Comparison of ENCODE assay signal across 16 mouse cellular contexts in the genomic region with DNA sequence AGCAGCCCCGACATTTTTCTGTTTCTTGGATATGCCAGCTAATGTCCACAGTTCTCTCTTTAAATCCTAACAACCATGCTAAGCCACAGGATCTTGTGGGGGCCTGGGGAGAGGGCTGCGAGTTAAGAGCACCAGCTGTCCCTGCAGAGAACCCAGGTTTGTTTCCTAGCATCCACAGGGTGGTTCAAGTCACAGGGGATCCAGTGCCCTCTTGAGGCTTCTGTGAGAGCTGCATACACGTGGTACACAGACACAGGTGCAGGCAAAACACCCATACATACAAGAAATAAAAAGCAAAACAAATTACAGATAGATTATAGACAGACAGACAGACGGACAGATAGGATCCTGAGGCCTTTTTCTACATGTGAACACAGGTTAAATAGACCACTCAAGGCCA.
DNase-seq lines count a peak whose midpoint lies in the region; ATAC-seq and TF ChIP-seq lines count a peak whose summit lies in the region.
"Had no signal": no experiment of that assay in that cellular context is flagged by ENCODE, and none has a peak within 500 bp of the region (broad histone marks: within the 10 kb centered on the region; RNA-seq: fewer than 3 reads in every experiment).

No protein-coding gene starts in this region.

- TF ChIP-seq CTCF in hindbrain, postnatal 0 days (IDR thresholded peaks at IDR 0.05; ENCODE audit: low read depth): peak; percentile 53
- TF ChIP-seq CTCF in lung, embryonic 14.5 days (IDR thresholded peaks at IDR 0.05; ENCODE audit: low read depth): peak; percentile 45
- peak; percentile 11 for TF ChIP-seq CTCF in C2C12 (IDR thresholded peaks at IDR 0.05; ENCODE audit: control insufficient read depth, insufficient read depth, insufficient read length)

- intact Hi-C loops in left cerebral cortex, postnatal 4 days (cut with DNase I): no loop called here

- no peak overlapping the region for H3K27ac ChIP-seq in hindbrain, postnatal 0 days
- H3K27ac ChIP-seq in hindbrain, embryonic 14.5 days: no peak overlapping the region
- H3K27ac ChIP-seq in lung, embryonic 14.5 days (ENCODE audit: low read depth): no peak overlapping the region
- no peak overlapping the region for H3K27ac ChIP-seq in heart, embryonic 10.5 days
- H3K27ac ChIP-seq: forebrain, embryonic 13.5 days; kidney, embryonic 15.5 days; liver, embryonic 13.5 days had no signal

- no peak overlapping the region for H3K4me2 ChIP-seq in hindbrain, postnatal 0 days (ENCODE audit: low read depth, low read length)
- H3K4me2 ChIP-seq in hindbrain, embryonic 14.5 days (replicated peaks): no peak overlapping the region
- no peak overlapping the region for H3K4me2 ChIP-seq in lung, embryonic 14.5 days
- H3K4me2 ChIP-seq: forebrain, embryonic 13.5 days; kidney, embryonic 15.5 days; liver, embryonic 13.5 days; midbrain, embryonic 11.5 days had no signal

- ATAC-seq in hindbrain, postnatal 0 days: peak; percentile 33; the same call in 1 of the 2 replicates
- ATAC-seq in hindbrain, embryonic 14.5 days (ENCODE audit: low FRiP score): no peak
- no peak for ATAC-seq in lung, embryonic 14.5 days (ENCODE audit: insufficient read depth)
- ATAC-seq: forebrain, embryonic 13.5 days had no signal

- H3K36me3 ChIP-seq in hindbrain, postnatal 0 days (ENCODE audit: insufficient read depth, low read length): no peaks in the 10 kb centered on the region
- no peaks in the 10 kb centered on the region for H3K36me3 ChIP-seq in hindbrain, embryonic 14.5 days (replicated peaks; ENCODE audit: control insufficient read depth, insufficient read depth)
- no peaks in the 10 kb centered on the region for H3K36me3 ChIP-seq in lung, embryonic 14.5 days (ENCODE audit: insufficient read depth)
- H3K36me3 ChIP-seq in C2C12 (ENCODE audit: control insufficient read depth, insufficient read depth): no peaks in the 10 kb centered on the region
- no peaks in the 10 kb centered on the region for H3K36me3 ChIP-seq in heart, embryonic 10.5 days
- H3K36me3 ChIP-seq: kidney, embryonic 15.5 days; liver, embryonic 13.5 days had no signal

- H3K9ac ChIP-seq in hindbrain, postnatal 0 days (replicated peaks; ENCODE audit: low read length): no peak overlapping the region
- no peak overlapping the region for H3K9ac ChIP-seq in hindbrain, embryonic 14.5 days
- no peak overlapping the region for H3K9ac ChIP-seq in lung, embryonic 14.5 days
- H3K9ac ChIP-seq: forebrain, embryonic 13.5 days; kidney, embryonic 15.5 days; liver, embryonic 13.5 days had no signal

- peaks cover 4% of the 10 kb centered on the region for H3K4me1 ChIP-seq in hindbrain, postnatal 0 days (ENCODE audit: insufficient read depth, low read length)
- H3K4me1 ChIP-seq in hindbrain, embryonic 14.5 days (replicated peaks; ENCODE audit: control insufficient read depth, insufficient read depth, low read length): peaks cover 34% of the 10 kb centered on the region
- no peaks in the 10 kb centered on the region for H3K4me1 ChIP-seq in lung, embryonic 14.5 days (ENCODE audit: insufficient read depth)
- H3K4me1 ChIP-seq in heart, embryonic 10.5 days: peaks cover 68% of the 10 kb centered on the region
- H3K4me1 ChIP-seq: liver, embryonic 13.5 days had no signal

- H3K4me3 ChIP-seq in hindbrain, postnatal 0 days (ENCODE audit: low read length): no peak overlapping the region
- H3K4me3 ChIP-seq in hindbrain, embryonic 14.5 days (replicated peaks; ENCODE audit: low read length): no peak overlapping the region
- no peak overlapping the region for H3K4me3 ChIP-seq in lung, embryonic 14.5 days (ENCODE audit: low read depth, low read length)
- no peak overlapping the region for H3K4me3 ChIP-seq in C2C12 (ENCODE audit: insufficient read depth, poor library complexity, severe bottlenecking)
- H3K4me3 ChIP-seq in heart, embryonic 10.5 days: no peak overlapping the region
- H3K4me3 ChIP-seq: forebrain, embryonic 13.5 days; kidney, embryonic 15.5 days; liver, embryonic 13.5 days had no signal

- peak; percentile 32 for DNase-seq in hindbrain, postnatal 0 days (ENCODE audit: low spot score)
- DNase-seq in hindbrain, embryonic 14.5 days (ENCODE audit: low spot score): no peak
- peak; percentile 32 for DNase-seq in lung, embryonic 14.5 days
- DNase-seq in lung, adult 18-20 months: no peak
- DNase-seq in ES-CJ7 (ENCODE audit: low read depth, low spot score): peak; percentile 35
- no peak for DNase-seq in left cerebral cortex, postnatal 4 days
- DNase-seq in heart, embryonic 10.5 days (ENCODE audit: low spot score): no peak
- DNase-seq: cerebellum, adult 8-10 months; gastrocnemius, postnatal 10 days; liver, embryonic 13.5 days; lung, postnatal 36 days; thymus, adult 2 months had no signal

- H3K9me3 ChIP-seq in hindbrain, postnatal 0 days (ENCODE audit: low read length): no peaks in the 10 kb centered on the region
- no peaks in the 10 kb centered on the region for H3K9me3 ChIP-seq in hindbrain, embryonic 14.5 days (ENCODE audit: control insufficient read depth, low read length)
- no peaks in the 10 kb centered on the region for H3K9me3 ChIP-seq in lung, embryonic 14.5 days (ENCODE audit: low read depth, low read length)
- no peaks in the 10 kb centered on the region for H3K9me3 ChIP-seq in heart, embryonic 10.5 days
- H3K9me3 ChIP-seq: forebrain, embryonic 13.5 days; kidney, embryonic 15.5 days; liver, embryonic 13.5 days had no signal

- H3K79me3 ChIP-seq in C2C12 (ENCODE audit: low read depth): peaks cover 1% of the 10 kb centered on the region

- no peaks in the 10 kb centered on the region for H3K27me3 ChIP-seq in hindbrain, postnatal 0 days (ENCODE audit: insufficient read depth, low read length)
- H3K27me3 ChIP-seq in hindbrain, embryonic 14.5 days (ENCODE audit: control insufficient read depth, insufficient read depth, low read length): no peaks in the 10 kb centered on the region
- H3K27me3 ChIP-seq in lung, embryonic 14.5 days (ENCODE audit: insufficient read depth, low read length): no peaks in the 10 kb centered on the region
- no peaks in the 10 kb centered on the region for H3K27me3 ChIP-seq in C2C12 (ENCODE audit: control insufficient read depth, insufficient read depth, insufficient read length)
- H3K27me3 ChIP-seq in heart, embryonic 10.5 days (ENCODE audit: insufficient read depth, poor library complexity, severe bottlenecking): no peaks in the 10 kb centered on the region
- H3K27me3 ChIP-seq: forebrain, embryonic 13.5 days; kidney, embryonic 15.5 days; liver, embryonic 13.5 days had no signal

- H3K79me2 ChIP-seq in C2C12 (ENCODE audit: control insufficient read depth, insufficient read depth): no peaks in the 10 kb centered on the region

- H3ac ChIP-seq in C2C12 (ENCODE audit: control insufficient read depth, insufficient read length, low read depth): no peak overlapping the region

- whole genome bisulfite sequencing in hindbrain, postnatal 0 days: 71% methylated on average over 4 of the region's 4 CpGs
- WGBS in hindbrain, embryonic 14.5 days: 74% methylated on average over 4 of the region's 4 CpGs
- 75% methylated on average over 4 of the region's 4 CpGs for WGBS in lung, embryonic 14.5 days
- 75% methylated on average over 4 of the region's 4 CpGs for WGBS in heart, embryonic 10.5 days

TF ChIP-seq in C2C12, 6 proteins besides CTCF, POLR2A, EP300 and RAD21:
- no peak for TF ChIP-seq MYOD1 (IDR thresholded peaks at IDR 0.05; ENCODE audit: control insufficient read depth, insufficient read length, low read depth)

Comparison
In these comparisons a context has a peak if more than half of its experiments do, and no peak if none do; other contexts are left out.
1. DNase-seq: peak in hindbrain, postnatal 0 days (single experiment), lung, embryonic 14.5 days (single experiment) and ES-CJ7 (single experiment); none in hindbrain, embryonic 14.5 days (single experiment), lung, adult 18-20 months (0 of 2), left cerebral cortex, postnatal 4 days (single experiment) and heart, embryonic 10.5 days (single experiment).
2. Peak in every context shown above with its lines, with median percentiles within 50 percentile points of each other: CTCF ChIP-seq.